Mouse (Mus musculus) kidney, postnatal 0 days (tissue): ENCODE measurements around the gene Erich2. TPM values are rescaled to one million over a fixed set of nuclear protein-coding genes. Genes with fewer than 3 reads are reported as not detected.

ENCODE experiments used
- ATAC-seq: fragments of 200-750 bp; cut with Nextera tagmentation; replicated peaks from 2 replicates; pipeline ENCODE4 v1.8.0; 2017; ENCODE audit warnings: low read depth, moderate number of reproducible peaks, moderate TSS enrichment, moderate library complexity; ENCODE audit not compliant: low FRiP score
- DNase-seq: peaks from one replicate; pipeline ENCODE4 v3.0.0-alpha.2; 2016; ENCODE audit warnings: low spot score
- H3K27ac ChIP-seq: fragments of 300-500 bp; sonication (generic); 2 replicates; pipeline ENCODE4 v1.5.1; 2014; ENCODE audit warnings: mild to moderate bottlenecking
- H3K27me3 ChIP-seq: fragments of 300-500 bp; sonication (generic); 2 replicates; pipeline ENCODE4 v1.6.1; 2014; ENCODE audit warnings: low read length, mixed read lengths; ENCODE audit not compliant: insufficient read depth
- H3K36me3 ChIP-seq: fragments of 300-500 bp; sonication (generic); 2 replicates; pipeline ENCODE4 v1.6.1; 2014; ENCODE audit warnings: low read length, mixed read lengths; ENCODE audit not compliant: insufficient read depth
- H3K4me1 ChIP-seq: fragments of 300-500 bp; sonication (generic); replicated peaks from 2 replicates; pipeline ENCODE4 v1.6.1; 2014; ENCODE audit warnings: antibody characterized with exemption, low read length, mixed read lengths; ENCODE audit not compliant: insufficient read depth
- H3K4me2 ChIP-seq: fragments of 300-500 bp; sonication (generic); 2 replicates; pipeline ENCODE4 v1.6.1; 2014; ENCODE audit warnings: mild to moderate bottlenecking, low read length, moderate library complexity, mixed read lengths
- H3K4me3 ChIP-seq: fragments of 300-500 bp; sonication (generic); replicated peaks from 2 replicates; pipeline ENCODE4 v1.5.1; 2014; ENCODE audit warnings: low read depth, low read length
- H3K9ac ChIP-seq: fragments of 300-500 bp; sonication (generic); 2 replicates; pipeline ENCODE4 v1.6.1; 2014; ENCODE audit warnings: low read depth, low read length
- H3K9me3 ChIP-seq: fragments of 300-500 bp; sonication (generic); replicated peaks from 2 replicates; pipeline ENCODE4 v1.6.1; 2016; ENCODE audit warnings: low read length, inconsistent platforms, mixed read lengths
- CTCF ChIP-seq: IDR thresholded peaks from 2 replicates; pipeline ENCODE4 v1.5.1; 2016; ENCODE audit warnings: antibody characterized with exemption, low read depth, mild to moderate bottlenecking, moderate library complexity
- WGBS: fragments of 180-500 bp; shearing (Covaris S2); extraction: QIAGEN DNeasy Blood & Tissue Kit; methylation state at CpG from one replicate; pipeline ENCODE4 v1.1.7; 2014; 5-methylcytosine and 5-hydroxymethylcytosine counted together
- polyA plus RNA-seq: library from polyadenylated mRNA; unstranded; fragments of >200 nt; fragmentation: Nextera tagmentation; extraction: Ambion mirVana; gene quantifications from 2 replicates; pipeline ENCODE4 v1.2.1, GENCODE M21; 2015

Gene Erich2
- polyA plus RNA-seq, 1 experiment from 2014 or later, result 6.8 TPM

DNA sequence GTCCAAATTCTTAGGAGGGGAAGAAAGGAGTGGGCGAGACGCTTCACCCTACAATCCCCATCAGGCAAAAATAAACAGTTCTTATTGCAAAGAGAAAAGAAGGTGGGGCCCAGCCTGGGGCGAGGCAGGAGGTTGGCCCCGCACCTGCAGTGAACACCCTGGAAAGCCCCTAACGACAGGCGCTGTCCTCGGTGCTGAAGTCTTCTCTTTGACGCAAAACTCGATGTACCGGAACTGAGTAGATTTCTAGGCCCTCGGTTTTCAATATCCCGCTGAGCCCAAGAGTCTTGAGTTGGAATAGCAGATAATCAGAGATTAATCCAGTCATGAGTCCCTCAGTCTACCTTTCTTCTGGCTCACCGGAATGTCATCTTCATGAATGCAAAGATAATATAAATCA, 50.9 kb downstream of the Erich2 start:
- no peaks in the 10 kb centered on the region for H3K36me3 ChIP-seq
- H3K9me3 ChIP-seq, result no peaks in the 10 kb centered on the region
- H3K9ac ChIP-seq, result no peak overlapping the region
- H3K27me3 ChIP-seq, result peaks cover 56% of the 10 kb centered on the region
- no peak overlapping the region for H3K4me3 ChIP-seq
- ATAC-seq (no peak), DNase-seq (peak; percentile 87)
- 0 out of 2 replicates have a peak, but pooled peaks cover 11% of the 10 kb centered on the region for H3K4me1 ChIP-seq
- no peak overlapping the region for H3K4me2 ChIP-seq
- H3K27ac ChIP-seq, result no peak overlapping the region
- WGBS, result 3% methylated on average over 13 of the region's 13 CpGs
- 0 out of 2 replicates have a peak, but pooled peaks have one; percentile 9 for TF ChIP-seq CTCF

DNA sequence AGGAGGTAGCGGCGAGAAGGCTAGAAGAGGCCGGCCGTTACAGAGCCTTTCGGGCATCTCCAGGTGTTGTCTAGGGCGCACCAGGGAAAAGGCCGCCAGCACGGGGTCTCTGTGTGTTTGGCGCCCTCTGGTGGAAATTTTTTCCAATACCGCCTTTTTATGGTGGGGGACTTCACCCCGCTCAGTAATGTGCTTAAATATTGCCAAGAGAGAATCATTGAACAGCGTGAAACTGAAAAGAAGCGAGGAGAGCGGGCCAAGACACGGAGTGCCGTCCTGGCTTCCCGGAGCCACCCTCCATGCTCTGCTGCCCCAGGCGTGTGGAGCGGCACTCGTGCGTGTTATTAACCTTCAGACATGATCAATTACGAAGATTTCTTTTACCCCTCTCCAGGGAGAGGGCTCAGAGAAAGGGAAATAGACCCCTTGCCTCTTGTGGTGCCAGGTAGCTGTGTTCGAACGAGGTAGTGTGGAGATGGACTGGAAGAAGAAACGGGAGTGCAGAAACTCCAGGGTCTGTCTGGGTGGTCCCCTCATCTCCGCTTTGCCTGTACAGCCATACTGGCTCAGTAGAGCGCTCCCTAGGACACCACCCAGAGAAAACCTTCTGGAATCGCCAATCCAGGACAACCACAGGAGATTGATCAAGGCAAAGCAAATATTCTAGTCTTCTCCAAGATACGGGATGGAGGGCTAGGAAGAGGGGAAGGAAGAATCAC, 52.6 kb downstream of the Erich2 start:
- Histone ChIP-seq H3K36me3 (no peaks in the 10 kb centered on the region), H3K27ac (no peak overlapping the region), H3K9me3 (no peaks in the 10 kb centered on the region), H3K4me1 (peaks cover 11% of the 10 kb centered on the region), H3K4me2 (no peak overlapping the region; the same call in 1 of the 2 replicates), H3K4me3 (0 out of 2 replicates have a peak overlapping the region, but pooled peaks have one; percentile 28), H3K9ac (no peak overlapping the region), H3K27me3 (peaks cover 72% of the 10 kb centered on the region)
- DNase-seq (peak; percentile 66), ATAC-seq (no peak)
- TF ChIP-seq CTCF, result peak; percentile 73
- WGBS, result 1% methylated on average over 29 of the region's 29 CpGs

DNA sequence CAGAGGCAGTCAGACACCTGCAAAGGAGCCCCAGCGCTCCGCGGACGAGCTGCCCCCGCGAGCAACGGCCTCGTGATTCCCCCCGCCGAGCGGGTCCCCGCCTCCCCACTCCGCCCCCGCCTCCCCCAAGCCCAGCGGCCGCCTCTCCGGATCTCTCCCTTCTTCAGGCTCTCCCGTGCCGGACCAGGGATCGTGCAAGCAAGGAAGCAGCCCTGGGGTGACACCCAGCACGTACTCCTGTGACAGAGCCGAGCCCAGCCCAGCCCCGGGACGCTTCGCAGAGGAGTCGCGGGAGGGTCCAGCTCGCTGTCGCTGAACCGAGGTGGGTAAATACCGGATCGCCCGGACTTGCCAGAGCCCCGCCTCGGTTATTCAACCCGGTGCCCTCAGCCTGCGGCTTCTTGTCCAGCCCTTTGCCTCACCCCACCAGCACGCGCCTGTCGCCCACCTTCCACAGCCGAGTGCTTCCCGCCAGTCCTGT, 53.4 kb downstream of the Erich2 start:
- 0 out of 2 replicates have a peak overlapping the region, but pooled peaks have one; percentile 27 for H3K9ac ChIP-seq
- H3K27ac ChIP-seq, result no peak overlapping the region
- peaks cover 15% of the 10 kb centered on the region for H3K4me1 ChIP-seq
- no peak for ATAC-seq
- H3K27me3 ChIP-seq, result peaks cover 80% of the 10 kb centered on the region
- H3K4me2 ChIP-seq, result peak overlapping the region; percentile 53
- peak overlapping the region; percentile 28 for H3K4me3 ChIP-seq
- no peaks in the 10 kb centered on the region for H3K36me3 ChIP-seq
- under 1% methylated on average over 41 of the region's 42 CpGs for WGBS
- no peak for DNase-seq
- no peak for TF ChIP-seq CTCF
- no peaks in the 10 kb centered on the region for H3K9me3 ChIP-seq

DNA sequence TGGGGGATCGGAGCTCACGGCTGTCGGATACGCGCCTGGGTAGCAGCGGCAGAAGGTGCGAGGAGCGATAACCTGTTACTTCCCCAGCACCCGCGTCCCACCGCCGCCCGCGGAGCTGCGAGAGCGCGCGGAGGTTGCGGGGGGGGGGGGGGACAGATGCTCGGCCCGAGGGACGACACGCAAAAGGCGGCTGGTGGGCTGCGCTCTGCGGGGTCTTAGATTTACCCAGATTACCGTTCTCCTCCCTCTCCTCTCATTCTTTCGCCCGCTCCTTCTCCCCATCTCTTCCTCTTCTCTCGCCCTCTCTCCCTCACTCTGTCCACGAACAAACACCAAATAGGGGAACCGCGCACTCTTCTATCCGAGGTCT, 54.0 kb downstream of the Erich2 start:
- WGBS, result under 1% methylated on average over 28 of the region's 34 CpGs
- DNase-seq (no peak), ATAC-seq (no peak)
- TF ChIP-seq CTCF, result no peak
- H3K4me1 ChIP-seq, result peaks cover 20% of the 10 kb centered on the region
- peak overlapping the region; percentile 28 for H3K4me3 ChIP-seq
- H3K9ac ChIP-seq, result no peak overlapping the region
- H3K9me3 ChIP-seq, result no peaks in the 10 kb centered on the region
- H3K27ac ChIP-seq, result no peak overlapping the region
- H3K36me3 ChIP-seq, result no peaks in the 10 kb centered on the region
- peaks cover 86% of the 10 kb centered on the region for H3K27me3 ChIP-seq
- H3K4me2 ChIP-seq, result peak overlapping the region; percentile 53

DNA sequence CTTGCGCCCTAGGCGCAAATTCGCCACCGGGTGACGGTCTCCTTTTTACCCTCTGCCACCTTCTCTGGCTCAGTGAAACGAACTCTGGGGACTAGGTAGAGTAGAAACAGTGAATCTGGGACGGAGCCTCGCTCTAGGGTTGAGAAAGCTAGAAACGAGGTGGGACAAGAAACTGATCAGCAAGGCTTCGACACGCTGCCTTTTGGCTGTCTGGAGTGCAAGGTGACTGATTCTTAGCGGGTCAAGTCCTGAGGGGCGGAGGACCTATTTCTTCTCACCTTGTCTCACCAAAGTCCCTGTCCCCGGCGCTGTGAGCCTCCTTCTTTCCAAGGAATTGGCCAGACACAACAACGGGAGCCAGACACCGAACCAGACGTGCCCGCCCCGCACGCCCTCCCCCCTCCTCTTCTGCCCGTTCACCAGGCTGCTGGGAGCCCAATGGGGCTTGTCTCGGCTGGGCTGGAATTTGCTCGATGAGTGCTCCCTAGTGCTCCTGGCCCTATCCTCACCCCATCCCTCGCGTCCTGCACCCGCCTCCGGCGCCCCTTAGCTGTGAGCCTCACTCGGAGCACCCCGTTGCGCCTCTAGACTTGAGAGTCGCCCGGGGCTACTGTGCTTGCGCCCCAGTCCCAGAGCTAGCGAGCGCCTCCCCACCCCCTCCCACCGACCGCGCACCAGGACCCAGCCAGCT, 54.5 kb downstream of the Erich2 start:
- WGBS, result under 1% methylated on average over 40 of the region's 40 CpGs
- peaks cover 22% of the 10 kb centered on the region for H3K4me1 ChIP-seq
- no peak overlapping the region for H3K27ac ChIP-seq
- no peak overlapping the region for H3K9ac ChIP-seq
- no peaks in the 10 kb centered on the region for H3K9me3 ChIP-seq
- peak overlapping the region; percentile 53 for H3K4me2 ChIP-seq
- no peak for ATAC-seq
- no peak for DNase-seq
- H3K4me3 ChIP-seq, result peak overlapping the region; percentile 28; the same call in 1 of the 2 replicates
- no peak for TF ChIP-seq CTCF
- H3K27me3 ChIP-seq, result peaks cover 88% of the 10 kb centered on the region
- no peaks in the 10 kb centered on the region for H3K36me3 ChIP-seq
